Mouse (Mus musculus) T-cell, adult 2 months (primary cell): ENCODE measurements around the gene Man1c1.

Source experiments
- DNase-seq: peaks from one replicate; pipeline ENCODE4 v3.0.0; 2022; ENCODE audit warnings: low spot score

Man1c1 gene

GRCm38 (mm10) chr4:134674970-134675369, 29.1 kb downstream of the Man1c1 start:
- DNase-seq, result no peak

GRCm38 (mm10) chr4:134673882-134674463, 30.1 kb downstream of the Man1c1 start:
- DNase-seq, result no peak

- DNase-seq, result no peak
Observed at GRCm38 (mm10) chr4:134673151-134673550, 30.9 kb downstream of the Man1c1 start.

GRCm38 (mm10) chr4:134672326-134672725, 31.8 kb downstream of the Man1c1 start:
- DNase-seq, result no peak

- no peak for DNase-seq
Observed at GRCm38 (mm10) chr4:134671660-134672173, 32.4 kb downstream of the Man1c1 start.

- DNase-seq, result no peak
Observed at GRCm38 (mm10) chr4:134669742-134670354, 34.2 kb downstream of the Man1c1 start.

GRCm38 (mm10) chr4:134668355-134669028, 35.6 kb downstream of the Man1c1 start:
- DNase-seq, result no peak

- no peak for DNase-seq
Observed at GRCm38 (mm10) chr4:134666391-134666790, 37.7 kb downstream of the Man1c1 start.

- no peak for DNase-seq
Observed at GRCm38 (mm10) chr4:134663052-134663451, 41.0 kb downstream of the Man1c1 start.

- DNase-seq, result no peak
Observed at GRCm38 (mm10) chr4:134660630-134661183, 43.4 kb downstream of the Man1c1 start.

GRCm38 (mm10) chr4:134659354-134660301, 44.5 kb downstream of the Man1c1 start:
- no peak for DNase-seq

GRCm38 (mm10) chr4:134657473-134657872, 46.6 kb downstream of the Man1c1 start:
- DNase-seq, result no peak

GRCm38 (mm10) chr4:134654391-134654790, 49.7 kb downstream of the Man1c1 start:
- DNase-seq, result peak; percentile 55

- no peak for DNase-seq
Observed at GRCm38 (mm10) chr4:134652720-134653119, 51.4 kb downstream of the Man1c1 start.

- no peak for DNase-seq
Observed at GRCm38 (mm10) chr4:134652151-134652550, 51.9 kb downstream of the Man1c1 start.

GRCm38 (mm10) chr4:134651358-134651757, 52.7 kb downstream of the Man1c1 start:
- no peak for DNase-seq

- no peak for DNase-seq
Observed at GRCm38 (mm10) chr4:134645042-134645948, 58.8 kb downstream of the Man1c1 start.

GRCm38 (mm10) chr4:134644410-134644809, 59.7 kb downstream of the Man1c1 start:
- peak; percentile 12 for DNase-seq

- DNase-seq, result peak; percentile 49
Observed at GRCm38 (mm10) chr4:134641711-134642516, 62.2 kb downstream of the Man1c1 start.

GRCm38 (mm10) chr4:134639325-134639724, 64.8 kb downstream of the Man1c1 start:
- DNase-seq, result no peak
